Mouse (Mus musculus) embryo, embryonic 10 days (tissue): Measurements from ENCODE around the gene Gm28827.
"Not testable (repeated sequence)": the region's sequence is repeated elsewhere in the genome, so short reads cannot be mapped to it uniquely, and the experiment has no call there.

Experiments used
- DNase-seq: peaks from one replicate; pipeline ENCODE4 v3.0.0-alpha.2; 2015; ENCODE audit warnings: low spot score

Gm28827 gene

DNA sequence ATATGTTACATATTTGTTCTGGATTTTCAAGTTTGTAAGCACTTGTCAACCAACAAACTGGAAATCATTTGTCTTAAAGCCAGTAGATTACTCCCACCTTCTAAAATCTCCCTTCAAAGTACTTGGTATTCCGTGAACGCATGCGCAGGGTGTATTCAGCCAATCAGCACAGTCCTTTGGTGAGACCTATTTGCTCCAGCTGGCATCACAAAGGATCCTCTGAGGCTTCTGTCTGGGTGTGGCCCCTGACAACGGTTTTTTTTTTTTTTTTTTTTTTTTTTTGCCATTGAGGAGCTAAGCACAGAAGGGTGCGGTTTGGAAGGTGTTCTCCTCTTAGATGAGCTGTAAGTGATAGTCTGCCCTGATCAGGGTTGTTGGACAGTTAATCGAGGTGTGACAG, at the start of gene Gm28827:
TSS of gene Gm28827 (plus strand) at position 301 of the 400 bp plus-strand sequence.
- DNase-seq: not testable (repeated sequence)
